In genomic region chr15:78936403-78936802, GRCm38 (mm10) we compare ENCODE assay signal across 16 mouse cellular contexts. TPM values are rescaled to one million over a fixed set of nuclear protein-coding genes. Genes with fewer than 3 reads are reported as not detected.
DNase-seq lines count a peak whose midpoint lies in the region; ATAC-seq lines count a peak whose summit lies in the region.
"Had no signal": no experiment of that assay in that cellular context is flagged by ENCODE, and none has a peak within 500 bp of the region (broad histone marks: within the 10 kb centered on the region; RNA-seq: fewer than 3 reads in every experiment).

No protein-coding gene starts in this region.

- intact Hi-C loops in heart, postnatal 36 days (cut with DNase I) = no loop called here

- DNase-seq in heart, postnatal 36 days = no peak
- DNase-seq in neural tube, embryonic 10.5 days (ENCODE audit: extremely low spot score, low spot score) = no peak
- DNase-seq in limb, embryonic 10.5 days (ENCODE audit: low spot score) = no peak
- DNase-seq in ovary, postnatal 14 days (ENCODE audit: low spot score) = no peak
- DNase-seq: adrenal gland, postnatal 36 days; cerebellum, adult 2 months; heart, postnatal 14 days; kidney, postnatal 10 days; layer of hippocampus, postnatal 36 days; lung, adult 2 months; right cerebral cortex, adult 18-20 months had no signal

- H3K27me3 ChIP-seq in heart, embryonic 13.5 days (replicated peaks) = no peaks in the 10 kb centered on the region
- H3K27me3 ChIP-seq in neural tube, embryonic 12.5 days (replicated peaks) = no peaks in the 10 kb centered on the region
- H3K27me3 ChIP-seq in limb, embryonic 10.5 days (ENCODE audit: low read depth, poor library complexity, severe bottlenecking) = no peaks in the 10 kb centered on the region
- H3K27me3 ChIP-seq in neural tube, embryonic 13.5 days = no peaks in the 10 kb centered on the region

- H3K9ac ChIP-seq in heart, embryonic 13.5 days = no peak overlapping the region
- H3K9ac ChIP-seq in neural tube, embryonic 12.5 days = no peak overlapping the region
- H3K9ac ChIP-seq in neural tube, embryonic 13.5 days = peak overlapping the region; percentile 85; the same call in 1 of the 2 replicates

- no peak overlapping the region for H3K27ac ChIP-seq in heart, embryonic 13.5 days (replicated peaks)
- H3K27ac ChIP-seq in neural tube, embryonic 12.5 days = no peak overlapping the region
- H3K27ac ChIP-seq in limb, embryonic 10.5 days = peak overlapping the region; percentile 9; the same call in 1 of the 2 replicates
- no peak overlapping the region for H3K27ac ChIP-seq in neural tube, embryonic 13.5 days (replicated peaks)

- H3K9me3 ChIP-seq in heart, embryonic 13.5 days = no peaks in the 10 kb centered on the region
- no peaks in the 10 kb centered on the region for H3K9me3 ChIP-seq in neural tube, embryonic 12.5 days
- no peaks in the 10 kb centered on the region for H3K9me3 ChIP-seq in limb, embryonic 10.5 days (replicated peaks)
- H3K9me3 ChIP-seq in neural tube, embryonic 13.5 days = no peaks in the 10 kb centered on the region

- 76% methylated on average over 12 of the region's 12 CpGs for WGBS in heart, embryonic 13.5 days
- 94% methylated on average over 12 of the region's 12 CpGs for WGBS in neural tube, embryonic 12.5 days
- 90% methylated on average over 12 of the region's 12 CpGs for WGBS in limb, embryonic 10.5 days
- 95% methylated on average over 12 of the region's 12 CpGs for WGBS in neural tube, embryonic 13.5 days

- H3K36me3 ChIP-seq in heart, embryonic 13.5 days = peaks cover 51% of the 10 kb centered on the region
- H3K36me3 ChIP-seq in neural tube, embryonic 12.5 days = peaks cover 51% of the 10 kb centered on the region
- H3K36me3 ChIP-seq in limb, embryonic 10.5 days = peaks cover 54% of the 10 kb centered on the region
- peaks cover 45% of the 10 kb centered on the region for H3K36me3 ChIP-seq in neural tube, embryonic 13.5 days

- peak overlapping the region; percentile 5; the same call in 1 of the 2 replicates for H3K4me3 ChIP-seq in heart, embryonic 13.5 days
- no peak overlapping the region for H3K4me3 ChIP-seq in neural tube, embryonic 12.5 days
- H3K4me3 ChIP-seq in limb, embryonic 10.5 days = peak overlapping the region; percentile 85
- no peak overlapping the region for H3K4me3 ChIP-seq in neural tube, embryonic 13.5 days

- peak overlapping the region; percentile 83 for H3K4me2 ChIP-seq in heart, embryonic 13.5 days
- peak overlapping the region; percentile 79; the same call in 1 of the 2 replicates for H3K4me2 ChIP-seq in neural tube, embryonic 12.5 days (replicated peaks)
- peak overlapping the region; percentile 66; the same call in 1 of the 2 replicates for H3K4me2 ChIP-seq in neural tube, embryonic 13.5 days

- peaks cover 20% of the 10 kb centered on the region for H3K4me1 ChIP-seq in heart, embryonic 13.5 days
- H3K4me1 ChIP-seq in neural tube, embryonic 12.5 days = peaks cover 13% of the 10 kb centered on the region
- H3K4me1 ChIP-seq in limb, embryonic 10.5 days = peaks cover 17% of the 10 kb centered on the region
- H3K4me1 ChIP-seq in neural tube, embryonic 13.5 days (replicated peaks) = peaks cover 17% of the 10 kb centered on the region

- ATAC-seq in heart, embryonic 13.5 days (ENCODE audit: extremely low read depth, insufficient number of reproducible peaks, low FRiP score, low TSS enrichment) = no peak
- ATAC-seq in neural tube, embryonic 12.5 days (ENCODE audit: low FRiP score, low read depth) = no peak
- ATAC-seq in neural tube, embryonic 13.5 days (ENCODE audit: low read depth) = no peak
- ATAC-seq in cerebellum, adult (ENCODE audit: insufficient number of reproducible peaks, low FRiP score, low TSS enrichment) = no peak
- ATAC-seq: CD4-positive, CD25-positive, alpha-beta regulatory T cell, adult 4 months had no signal

RNA-seq across cellular contexts. Expression of gene Nol12, which starts 1.7 kb away (rescaled TPM):
- polyA plus RNA-seq in heart, embryonic 13.5 days (2015; fragmentation: Nextera tagmentation; extraction: Ambion mirVana) = 37.3 and 42.9 TPM in 2 replicates
- 10 to 100 TPM; 14.2 to 16.2 TPM for total RNA-seq in heart, postnatal 36 days (2021)
- polyA plus RNA-seq in neural tube, embryonic 12.5 days (2016; fragmentation: Nextera tagmentation; extraction: Ambion mirVana) = 58.4 and 62.4 TPM in 2 replicates
- 70.6 and 84.9 TPM in 2 replicates for polyA plus RNA-seq in limb, embryonic 10.5 days (2016; fragmentation: Nextera tagmentation; extraction: Ambion mirVana)
- polyA plus RNA-seq in neural tube, embryonic 13.5 days (2015; fragmentation: Nextera tagmentation; extraction: Ambion mirVana) = 57.1 and 60.8 TPM in 2 replicates

RNA-seq across cellular contexts. Expression of gene Lgals1, which starts 9.9 kb away (rescaled TPM):
- polyA plus RNA-seq in heart, embryonic 13.5 days (2015; fragmentation: Nextera tagmentation; extraction: Ambion mirVana) = 798 and 814 TPM in 2 replicates
- total RNA-seq in heart, postnatal 36 days (2021) = 100 to 1,000 TPM; 180 to 208 TPM
- 327 and 328 TPM in 2 replicates for polyA plus RNA-seq in neural tube, embryonic 12.5 days (2016; fragmentation: Nextera tagmentation; extraction: Ambion mirVana)
- polyA plus RNA-seq in limb, embryonic 10.5 days (2016; fragmentation: Nextera tagmentation; extraction: Ambion mirVana) = 292 and 458 TPM in 2 replicates
- polyA plus RNA-seq in neural tube, embryonic 13.5 days (2015; fragmentation: Nextera tagmentation; extraction: Ambion mirVana) = 273 and 356 TPM in 2 replicates

RNA-seq across cellular contexts. Expression of gene Triobp, which starts 11.1 kb away (rescaled TPM):
- 45.8 and 46.8 TPM in 2 replicates for polyA plus RNA-seq in heart, embryonic 13.5 days (2015; fragmentation: Nextera tagmentation; extraction: Ambion mirVana)
- 10 to 100 TPM; 36.7 to 40.3 TPM for total RNA-seq in heart, postnatal 36 days (2021)
- 35.2 and 42.0 TPM in 2 replicates for polyA plus RNA-seq in neural tube, embryonic 12.5 days (2016; fragmentation: Nextera tagmentation; extraction: Ambion mirVana)
- polyA plus RNA-seq in limb, embryonic 10.5 days (2016; fragmentation: Nextera tagmentation; extraction: Ambion mirVana) = 47.9 and 54.6 TPM in 2 replicates
- 33.4 and 40.1 TPM in 2 replicates for polyA plus RNA-seq in neural tube, embryonic 13.5 days (2015; fragmentation: Nextera tagmentation; extraction: Ambion mirVana)

RNA-seq across cellular contexts. Expression of gene Pdxp, which starts 22.7 kb away (rescaled TPM):
- 20.2 and 21.2 TPM in 2 replicates for polyA plus RNA-seq in heart, embryonic 13.5 days (2015; fragmentation: Nextera tagmentation; extraction: Ambion mirVana)
- total RNA-seq in heart, postnatal 36 days (2021) = under 1 TPM; 0.60 to 0.78 TPM
- 44.6 and 47.1 TPM in 2 replicates for polyA plus RNA-seq in neural tube, embryonic 12.5 days (2016; fragmentation: Nextera tagmentation; extraction: Ambion mirVana)
- polyA plus RNA-seq in limb, embryonic 10.5 days (2016; fragmentation: Nextera tagmentation; extraction: Ambion mirVana) = 37.1 and 40.8 TPM in 2 replicates
- polyA plus RNA-seq in neural tube, embryonic 13.5 days (2015; fragmentation: Nextera tagmentation; extraction: Ambion mirVana) = 46.3 and 53.6 TPM in 2 replicates

RNA-seq across cellular contexts. Expression of gene Sh3bp1, which starts 36.8 kb away (rescaled TPM):
- 18.8 and 19.5 TPM in 2 replicates for polyA plus RNA-seq in heart, embryonic 13.5 days (2015; fragmentation: Nextera tagmentation; extraction: Ambion mirVana)
- 1 to 10 TPM; 5.8 to 6.5 TPM for total RNA-seq in heart, postnatal 36 days (2021)
- 9.6 and 10.0 TPM in 2 replicates for polyA plus RNA-seq in neural tube, embryonic 12.5 days (2016; fragmentation: Nextera tagmentation; extraction: Ambion mirVana)
- polyA plus RNA-seq in limb, embryonic 10.5 days (2016; fragmentation: Nextera tagmentation; extraction: Ambion mirVana) = 51.1 and 51.2 TPM in 2 replicates
- polyA plus RNA-seq in neural tube, embryonic 13.5 days (2015; fragmentation: Nextera tagmentation; extraction: Ambion mirVana) = 6.2 and 6.8 TPM in 2 replicates

Comparison
In these comparisons a context has a peak if more than half of its experiments do, and no peak if none do; other contexts are left out.
1. H3K4me3 ChIP-seq: peak in heart, embryonic 13.5 days (single experiment) and limb, embryonic 10.5 days (single experiment); none in neural tube, embryonic 12.5 days (single experiment) and neural tube, embryonic 13.5 days (single experiment).
2. Peak in every context shown above with its lines, with median percentiles within 50 percentile points of each other: H3K4me2 ChIP-seq.